Mouse (Mus musculus) forebrain, embryonic 14.5 days (tissue): ENCODE data around the gene Mmp9. TPM values are rescaled to one million over a fixed set of nuclear protein-coding genes. Genes with fewer than 3 reads are reported as not detected.

Experiments used
- ATAC-seq: fragments of 200-750 bp; cut with Nextera tagmentation; 2 replicates; pipeline ENCODE4 v1.8.0; 2017; ENCODE audit warnings: mild to moderate bottlenecking, moderate library complexity
- DNase-seq: peaks from one replicate; pipeline ENCODE4 v3.0.0-alpha.2; 2015; ENCODE audit warnings: low spot score
- H3K27ac ChIP-seq: fragments of 300-500 bp; sonication (generic); 2 replicates; pipeline ENCODE4 v1.5.1; 2014; ENCODE audit warnings: low read depth, mild to moderate bottlenecking, control low read depth, low read length, moderate library complexity
- H3K27me3 ChIP-seq: fragments of 300-500 bp; sonication (generic); replicated peaks from 2 replicates; pipeline ENCODE4 v1.6.1; 2014; ENCODE audit warnings: low read length, control low read depth, mixed read lengths; ENCODE audit not compliant: control insufficient read depth, insufficient read depth
- H3K36me3 ChIP-seq: fragments of 300-500 bp; sonication (generic); 2 replicates; pipeline ENCODE4 v1.6.1; 2014; ENCODE audit warnings: low read length, control low read depth; ENCODE audit not compliant: control insufficient read depth, insufficient read depth
- H3K4me1 ChIP-seq: fragments of 300-500 bp; sonication (generic); 2 replicates; pipeline ENCODE4 v1.6.1; 2014; ENCODE audit warnings: antibody characterized with exemption, low read length, control low read depth; ENCODE audit not compliant: control insufficient read depth, insufficient read depth
- H3K4me2 ChIP-seq: fragments of 300-500 bp; sonication (generic); 2 replicates; pipeline ENCODE4 v1.6.1; 2014; ENCODE audit warnings: mild to moderate bottlenecking, control low read depth, low read length
- H3K4me3 ChIP-seq: fragments of 300-500 bp; sonication (generic); 2 replicates; pipeline ENCODE4 v1.5.1; 2014; ENCODE audit warnings: low read depth, low read length, control low read depth
- H3K9ac ChIP-seq: fragments of 300-500 bp; sonication (generic); 2 replicates; pipeline ENCODE4 v1.6.1; 2014; ENCODE audit warnings: mild to moderate bottlenecking, low read length, control low read depth, moderate library complexity
- H3K9me3 ChIP-seq: fragments of 300-500 bp; sonication (generic); replicated peaks from 2 replicates; pipeline ENCODE4 v1.6.1; 2016; ENCODE audit warnings: low read length, control low read depth, mixed read lengths; ENCODE audit not compliant: control insufficient read depth
- WGBS: fragments of 180-500 bp; shearing (Covaris S2); extraction: QIAGEN DNeasy Blood & Tissue Kit; methylation state at CpG from one replicate; pipeline ENCODE4 v1.1.7; 2014; 5-methylcytosine and 5-hydroxymethylcytosine counted together
- polyA plus RNA-seq: library from polyadenylated mRNA; unstranded; fragments of >200 nt; fragmentation: Nextera tagmentation; extraction: Ambion mirVana; gene quantifications from 2 replicates; pipeline ENCODE4 v1.2.1, GENCODE M21; 2014

Gene Mmp9
- polyA plus RNA-seq, 1 experiment from 2014 or later = 12.8 TPM

DNA sequence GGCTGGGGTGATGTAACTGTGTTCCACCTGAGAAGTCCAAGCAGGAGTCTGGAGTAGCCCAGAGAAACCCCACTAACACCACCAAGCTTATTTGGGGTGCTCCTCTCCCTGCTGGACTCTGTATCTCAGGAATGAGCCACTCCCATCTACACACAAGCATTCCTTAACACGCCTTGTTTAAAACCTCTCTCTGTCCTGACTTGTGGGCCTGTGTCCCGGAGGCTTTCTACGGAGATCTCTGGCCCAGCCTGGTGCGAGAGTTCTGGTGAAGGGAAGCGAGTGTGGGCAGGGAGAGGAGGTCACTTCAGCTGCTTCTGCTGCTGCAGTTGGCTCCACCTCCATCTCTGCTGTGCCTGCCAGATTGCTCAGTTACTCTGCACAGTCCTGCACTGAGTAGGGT is 15.6 kb downstream of the Mmp9 start:
- peaks cover 6% of the 10 kb centered on the region; the same call in 1 of the 2 replicates for H3K27me3 ChIP-seq
- no peak overlapping the region for H3K9ac ChIP-seq
- no peaks in the 10 kb centered on the region for H3K36me3 ChIP-seq
- H3K4me1 ChIP-seq = no peaks in the 10 kb centered on the region
- H3K9me3 ChIP-seq = no peaks in the 10 kb centered on the region
- WGBS = 71% methylated on average over 5 of the region's 5 CpGs
- ATAC-seq = no peak
- no peak overlapping the region for H3K4me2 ChIP-seq
- DNase-seq = no peak
- no peak overlapping the region for H3K27ac ChIP-seq
- no peak overlapping the region for H3K4me3 ChIP-seq

DNA sequence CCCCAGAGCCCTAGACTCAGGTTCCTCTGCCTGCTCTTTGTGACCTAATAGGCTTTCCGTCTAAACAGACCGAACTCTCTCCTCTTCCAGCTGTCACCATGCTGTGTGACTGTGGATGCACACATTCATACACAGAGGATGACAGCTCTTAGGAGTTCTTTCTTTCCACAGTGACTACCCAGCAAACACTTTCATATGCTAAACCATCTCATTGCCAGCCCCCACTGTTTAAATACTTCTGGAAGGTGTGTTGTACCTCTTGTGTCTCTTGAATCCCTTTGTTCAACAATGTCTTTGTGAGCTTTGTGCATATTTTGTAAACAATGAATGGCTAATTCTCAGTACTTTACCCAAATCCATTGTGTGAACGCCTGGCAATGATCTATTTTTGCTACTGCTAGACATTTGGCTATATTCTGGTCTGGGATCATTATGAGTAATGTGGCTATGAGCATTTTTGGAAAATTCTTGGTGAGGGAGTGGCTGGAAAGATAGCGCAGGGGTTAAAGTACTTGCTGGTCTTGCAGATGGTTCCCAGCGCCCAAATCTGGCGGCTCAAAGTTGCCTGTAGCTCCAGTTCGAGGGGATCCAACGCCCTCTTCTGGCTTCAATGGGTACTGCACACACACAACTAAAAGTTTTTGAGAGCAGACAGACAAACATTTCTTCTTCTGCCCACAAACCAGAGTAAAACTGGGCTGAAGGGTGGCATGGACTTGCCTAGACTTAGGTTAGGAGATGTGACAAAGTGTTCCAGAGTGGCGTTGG is 17.2 kb downstream of the Mmp9 start:
- Histone ChIP-seq H3K9ac (no peak overlapping the region), H3K4me2 (no peak overlapping the region), H3K9me3 (no peaks in the 10 kb centered on the region), H3K27ac (no peak overlapping the region), H3K4me3 (no peak overlapping the region), H3K4me1 (no peaks in the 10 kb centered on the region), H3K27me3 (0 out of 2 replicates have a peak, but pooled peaks cover 3% of the 10 kb centered on the region), H3K36me3 (no peaks in the 10 kb centered on the region)
- WGBS = 67% methylated on average over 9 of the region's 9 CpGs
- DNase-seq (no peak), ATAC-seq (no peak)

DNA sequence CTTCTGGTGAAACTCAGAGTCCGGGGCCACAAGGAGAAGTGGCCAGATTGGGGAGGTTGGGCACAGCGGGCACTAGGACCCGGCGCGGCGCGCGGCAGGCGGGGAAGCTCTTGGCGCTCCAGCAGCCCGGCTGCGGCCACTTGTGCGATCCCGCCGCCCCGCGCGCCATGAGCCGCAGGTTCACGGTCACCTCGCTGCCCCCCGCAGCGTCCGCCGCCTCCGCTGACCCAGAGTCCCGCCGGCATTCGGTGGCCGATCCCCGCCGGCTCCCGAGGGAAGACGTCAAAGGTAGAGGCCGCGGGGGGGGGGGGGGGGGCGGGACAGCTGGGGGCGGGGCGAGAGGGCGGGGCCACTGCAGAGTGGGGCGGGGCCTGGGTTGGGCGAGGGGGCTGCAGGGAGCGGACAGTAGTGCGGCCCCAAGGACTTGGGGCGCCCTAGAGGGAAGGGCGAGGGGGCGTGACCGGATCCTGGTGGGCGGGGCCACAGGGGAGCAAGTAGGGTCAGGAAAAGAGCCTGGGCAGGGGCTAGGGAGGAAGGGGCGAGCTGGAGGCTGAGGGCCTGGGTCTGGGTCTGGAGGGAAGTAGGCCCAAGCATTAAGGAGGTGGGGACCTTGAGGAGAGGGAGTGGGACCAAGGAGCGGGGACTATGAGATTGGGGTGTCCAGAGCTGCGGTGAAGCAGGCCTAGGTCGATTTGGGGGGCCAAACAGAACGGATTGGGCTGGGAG is 20.3 kb downstream of the Mmp9 start, which contains the start of gene Slc12a5:
Slc12a5 (plus strand) TSS at position 87 of the 726 bp plus-strand sequence.
- H3K4me3 ChIP-seq = peak within 1 kb of the TSS; percentile 54
- peak within 1 kb of the TSS; percentile 68 for H3K9ac ChIP-seq
- H3K9me3 ChIP-seq = no peaks in the 10 kb centered on the region
- DNase-seq = peak; percentile 77
- H3K27me3 ChIP-seq = peaks cover 1% of the 10 kb centered on the region; the same call in 1 of the 2 replicates
- peak within 1 kb of the TSS; percentile 56 for H3K4me2 ChIP-seq
- ATAC-seq = peak; percentile 64
- peaks cover 3% of the 10 kb centered on the region; the same call in 1 of the 2 replicates for H3K4me1 ChIP-seq
- H3K27ac ChIP-seq = peak within 1 kb of the TSS; percentile 44; the same call in 1 of the 2 replicates
- H3K36me3 ChIP-seq = no peaks in the 10 kb centered on the region
- 2% methylated on average over 28 of the region's 54 CpGs for WGBS

DNA sequence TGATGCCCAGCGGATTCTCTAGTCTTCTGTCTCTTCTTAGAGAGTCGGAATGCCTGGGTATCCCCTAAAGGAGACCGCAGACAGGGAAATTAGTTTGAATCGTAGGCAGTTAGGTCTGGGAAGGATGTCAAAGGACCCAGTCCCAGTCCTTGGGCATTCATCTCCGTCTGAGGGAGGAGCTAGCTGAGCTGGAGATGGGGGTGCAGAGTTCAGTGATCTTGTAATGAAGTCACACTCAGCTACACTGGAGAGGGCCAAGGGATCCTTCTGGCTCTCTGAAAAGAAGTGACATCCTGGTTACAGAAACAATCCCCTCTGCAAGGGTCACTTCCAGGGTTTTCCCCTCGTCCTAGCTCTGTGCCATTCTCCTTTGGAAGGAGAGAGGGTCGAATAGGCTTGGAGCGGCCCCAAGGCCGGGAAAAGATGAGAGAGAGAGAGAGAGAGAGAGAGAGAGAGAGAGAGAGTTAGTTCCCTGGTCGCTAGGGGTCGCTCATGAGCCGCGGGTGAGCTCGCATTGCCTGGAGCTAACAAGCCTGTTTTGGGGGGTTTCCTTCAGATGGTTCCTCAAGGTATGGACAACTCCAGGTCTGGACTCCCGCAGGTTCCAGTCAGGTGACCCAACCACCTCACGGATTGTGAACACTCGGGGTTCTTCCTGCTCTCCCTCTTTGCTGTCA is 21.1 kb downstream of the Mmp9 start:
- peak overlapping the region; percentile 56 for H3K4me2 ChIP-seq
- peak overlapping the region; percentile 68 for H3K9ac ChIP-seq
- DNase-seq (peak; percentile 73), ATAC-seq (0 out of 2 replicates have a peak, but pooled peaks have one; percentile 3)
- peaks cover 3% of the 10 kb centered on the region; the same call in 1 of the 2 replicates for H3K4me1 ChIP-seq
- peak overlapping the region; percentile 54 for H3K4me3 ChIP-seq
- no peaks in the 10 kb centered on the region for H3K9me3 ChIP-seq
- H3K27ac ChIP-seq = no peak overlapping the region
- no peaks in the 10 kb centered on the region for H3K36me3 ChIP-seq
- WGBS = 10% methylated on average over 17 of the region's 17 CpGs
- H3K27me3 ChIP-seq = peaks cover 9% of the 10 kb centered on the region; the same call in 1 of the 2 replicates

DNA sequence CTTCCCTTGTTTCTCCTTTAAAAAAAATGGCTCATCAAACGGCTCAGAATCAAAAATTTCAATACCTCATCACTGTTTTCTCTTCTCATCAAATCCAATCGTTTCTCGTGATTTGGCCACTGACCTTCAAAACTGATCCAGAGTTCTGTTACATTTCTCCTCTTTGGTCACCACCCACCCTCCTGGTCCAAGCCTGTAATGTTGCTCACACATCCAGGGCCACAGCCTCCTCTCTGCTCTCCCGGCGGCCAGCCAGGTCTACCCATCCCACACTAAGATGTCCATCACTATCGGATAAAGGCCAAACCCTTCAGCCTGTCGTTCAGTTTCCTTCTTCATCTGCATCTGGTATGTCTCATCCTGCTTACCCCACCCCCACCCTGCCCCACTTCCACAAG is 21.6 kb downstream of the Mmp9 start:
- Histone ChIP-seq H3K9me3 (no peaks in the 10 kb centered on the region), H3K9ac (no peak overlapping the region), H3K4me3 (no peak overlapping the region), H3K27ac (no peak overlapping the region), H3K36me3 (no peaks in the 10 kb centered on the region), H3K4me2 (no peak overlapping the region), H3K4me1 (peaks cover 3% of the 10 kb centered on the region; the same call in 1 of the 2 replicates), H3K27me3 (peaks cover 14% of the 10 kb centered on the region)
- 59% methylated on average over 7 of the region's 7 CpGs for WGBS
- DNase-seq = no peak
- no peak for ATAC-seq

DNA sequence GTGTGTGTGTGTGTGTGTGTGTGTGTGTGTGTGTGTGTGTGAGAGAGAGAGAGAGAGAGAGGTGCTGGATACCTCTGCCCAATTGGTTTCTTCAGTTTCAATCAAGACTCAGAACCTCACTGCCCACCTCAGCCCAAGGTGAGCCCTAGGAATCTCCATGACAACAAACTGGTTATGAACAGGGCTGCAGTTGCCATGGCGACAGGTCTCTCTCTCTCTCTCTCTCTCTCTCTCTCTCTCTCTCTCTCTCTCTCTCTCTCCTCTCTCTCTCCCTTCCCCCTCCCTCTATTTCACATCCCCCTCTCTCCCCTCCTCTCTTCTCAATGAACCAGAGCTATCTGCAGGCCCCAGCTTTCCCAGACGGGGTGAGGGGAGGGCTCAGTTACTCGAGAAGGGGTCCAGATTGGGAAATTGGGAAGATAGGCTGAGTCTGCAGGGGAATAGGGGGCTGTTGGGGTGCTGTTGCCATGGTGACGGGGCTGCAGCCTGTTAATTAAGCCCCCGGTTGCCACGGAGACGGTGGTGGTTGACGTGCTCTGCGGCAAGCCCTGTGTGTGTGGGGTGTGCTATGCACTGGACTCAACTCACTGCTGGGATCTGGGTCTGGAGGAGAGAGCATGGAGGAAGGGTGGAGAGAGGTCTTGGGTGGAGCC is 23.8 kb downstream of the Mmp9 start:
- H3K4me3 ChIP-seq = no peak overlapping the region
- peak overlapping the region; percentile 39 for H3K27ac ChIP-seq
- peaks cover 36% of the 10 kb centered on the region for H3K27me3 ChIP-seq
- no peak overlapping the region for H3K9ac ChIP-seq
- no peaks in the 10 kb centered on the region for H3K9me3 ChIP-seq
- peak; percentile 88 for DNase-seq
- H3K4me1 ChIP-seq = peaks cover 8% of the 10 kb centered on the region
- WGBS = 12% methylated on average over 8 of the region's 9 CpGs
- peak; percentile 66 for ATAC-seq
- no peaks in the 10 kb centered on the region for H3K36me3 ChIP-seq
- H3K4me2 ChIP-seq = peak overlapping the region; percentile 16; the same call in 1 of the 2 replicates

DNA sequence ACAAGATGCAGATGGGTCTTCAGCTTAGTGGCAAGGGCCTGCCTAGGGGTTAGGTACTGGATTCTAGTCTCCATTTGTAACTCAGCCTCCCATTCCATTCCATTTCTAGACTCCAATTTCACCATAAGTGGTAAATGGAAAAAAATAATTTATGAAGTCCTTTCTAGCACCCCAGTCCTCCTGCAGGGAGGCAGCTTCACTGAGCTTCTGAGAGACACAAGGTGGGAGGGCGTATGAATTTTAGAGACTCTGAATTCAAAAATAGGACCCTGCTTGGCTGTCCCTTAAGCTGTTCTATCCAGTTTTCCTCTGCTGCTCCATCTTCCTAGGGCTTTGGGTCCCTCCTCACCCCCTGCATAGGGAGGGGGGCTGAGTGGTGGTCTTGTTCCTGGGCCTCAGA is 24.4 kb downstream of the Mmp9 start:
- WGBS = 90% methylated on average over 1 of the region's 1 CpGs
- peaks cover 8% of the 10 kb centered on the region for H3K4me1 ChIP-seq
- H3K27me3 ChIP-seq = peaks cover 42% of the 10 kb centered on the region
- H3K4me2 ChIP-seq = peak overlapping the region; percentile 16; the same call in 1 of the 2 replicates
- ATAC-seq (no peak), DNase-seq (no peak)
- peak overlapping the region; percentile 39 for H3K27ac ChIP-seq
- H3K36me3 ChIP-seq = no peaks in the 10 kb centered on the region
- H3K4me3 ChIP-seq = no peak overlapping the region
- no peaks in the 10 kb centered on the region for H3K9me3 ChIP-seq
- H3K9ac ChIP-seq = no peak overlapping the region

DNA sequence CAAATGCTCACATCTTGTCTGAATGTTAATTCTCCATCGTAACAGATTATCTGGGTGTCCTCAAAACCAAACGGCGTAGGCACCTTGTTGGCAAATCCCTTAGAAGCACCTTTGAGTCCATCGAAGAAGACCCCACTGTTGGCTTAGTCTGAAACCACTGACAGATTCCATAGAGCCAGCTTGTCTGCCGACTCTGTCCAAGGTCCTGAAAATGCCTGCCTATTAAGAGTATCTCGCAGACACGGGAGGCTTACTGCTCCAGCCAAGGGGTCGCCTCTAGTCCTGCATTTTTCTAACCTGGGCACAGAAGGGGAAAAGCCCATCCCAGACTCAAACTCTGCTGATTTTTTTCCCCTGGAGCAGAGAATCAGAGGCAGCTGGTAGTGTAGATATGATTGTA is 25.8 kb downstream of the Mmp9 start:
- Histone ChIP-seq H3K9ac (no peak overlapping the region), H3K4me3 (no peak overlapping the region), H3K27me3 (peaks cover 48% of the 10 kb centered on the region), H3K4me1 (peaks cover 11% of the 10 kb centered on the region), H3K4me2 (no peak overlapping the region), H3K27ac (no peak overlapping the region), H3K36me3 (no peaks in the 10 kb centered on the region), H3K9me3 (no peaks in the 10 kb centered on the region)
- DNase-seq (peak; percentile 49), ATAC-seq (no peak)
- 20% methylated on average over 8 of the region's 8 CpGs for WGBS
